Mouse (Mus musculus): Measurements from ENCODE around the gene Dppa5a.

GRCm38 (mm10) chr9:78364701-78365100, 3.3 kb downstream of the Dppa5a start:
- TF ChIP-seq GATA1 (IDR thresholded peaks at IDR 0.05; ENCODE audit: borderline replicate concordance, low read length) (no peak), FLI1 (IDR thresholded peaks at IDR 0.05; ENCODE audit: low read length) (no peak)
